Mouse (Mus musculus) intestine, embryonic 14.5 days (tissue): ENCODE results near the gene Olfr667. TPM values are rescaled to one million over a fixed set of nuclear protein-coding genes. Genes with fewer than 3 reads are reported as not detected.

Experiments
- polyA plus RNA-seq: library from polyadenylated mRNA; unstranded; fragments of >200 nt; fragmentation: Nextera tagmentation; extraction: Ambion mirVana; gene quantifications from 2 replicates; pipeline ENCODE4 v1.2.1, GENCODE M21; 2014

Gene Olfr667
- polyA plus RNA-seq, 1 experiment from 2014 or later = not detected

Other genes starting within 250 kb of the Olfr667 start
- gene Olfr661, start 235.0 kb downstream of the Olfr667 start, polyA plus RNA-seq = not detected in 2 replicates
- gene Usp17le, start 144.0 kb downstream of the Olfr667 start, polyA plus RNA-seq = not detected in 2 replicates
- not detected in 2 replicates for gene Usp17lb, start 78.9 kb downstream of the Olfr667 start, polyA plus RNA-seq
- not detected in 2 replicates for gene Usp17la, start 64.5 kb downstream of the Olfr667 start, polyA plus RNA-seq
- not detected in 2 replicates for gene Olfr665, start 43.5 kb downstream of the Olfr667 start, polyA plus RNA-seq
- not detected in 2 replicates for gene Olfr666, start 25.5 kb downstream of the Olfr667 start, polyA plus RNA-seq
- gene Olfr668, start 6.6 kb upstream of the Olfr667 start, polyA plus RNA-seq = not detected in 2 replicates
- gene Olfr669, start 12.8 kb upstream of the Olfr667 start, polyA plus RNA-seq = not detected in 2 replicates
- not detected in 2 replicates for gene Olfr670, start 41.1 kb upstream of the Olfr667 start, polyA plus RNA-seq
- not detected in 2 replicates for gene Olfr671, start 57.6 kb upstream of the Olfr667 start, polyA plus RNA-seq
- not detected in 2 replicates for gene Olfr672, start 80.5 kb upstream of the Olfr667 start, polyA plus RNA-seq
- gene Olfr675, start 107.0 kb upstream of the Olfr667 start, polyA plus RNA-seq = not detected in 2 replicates
- not detected in 2 replicates for gene Olfr676, start 111.2 kb upstream of the Olfr667 start, polyA plus RNA-seq
- gene Olfr677, start 129.9 kb upstream of the Olfr667 start, polyA plus RNA-seq = not detected in 2 replicates
- gene Olfr678, start 143.0 kb upstream of the Olfr667 start, polyA plus RNA-seq = not detected in 2 replicates
- not detected in 2 replicates for gene Olfr679, start 159.7 kb upstream of the Olfr667 start, polyA plus RNA-seq
- not detected in 2 replicates for gene Olfr680-ps1, start 171.3 kb upstream of the Olfr667 start, polyA plus RNA-seq
- gene Olfr681, start 195.4 kb upstream of the Olfr667 start, polyA plus RNA-seq = not detected in 2 replicates
- not detected in 2 replicates for gene Olfr683, start 225.5 kb upstream of the Olfr667 start, polyA plus RNA-seq
- not detected in 2 replicates for gene Olfr684, start 242.2 kb upstream of the Olfr667 start, polyA plus RNA-seq